9 mouse cellular contexts compared by ENCODE assay signal in genomic region chr11:96286739-96287385, GRCm38 (mm10). TPM values are rescaled to one million over a fixed set of nuclear protein-coding genes. Genes with fewer than 3 reads are reported as not detected.
DNase-seq lines count a peak whose midpoint lies in the region; ATAC-seq lines count a peak whose summit lies in the region.
"Had no signal": no experiment of that assay in that cellular context is flagged by ENCODE, and none has a peak within 500 bp of the region (broad histone marks: within the 10 kb centered on the region; RNA-seq: fewer than 3 reads in every experiment).

No protein-coding gene starts in this region.

- H3K36me3 ChIP-seq in heart, embryonic 12.5 days, result no peaks in the 10 kb centered on the region
- no peaks in the 10 kb centered on the region for H3K36me3 ChIP-seq in hindbrain, embryonic 16.5 days (ENCODE audit: control insufficient read depth, insufficient read depth, low read length)
- H3K36me3 ChIP-seq in liver, embryonic 12.5 days, result no peaks in the 10 kb centered on the region

- DNase-seq in heart, postnatal 14 days, result no peak
- peak; percentile 61 for DNase-seq in ZHBTc4 (ENCODE audit: low read depth, low spot score)
- no peak for DNase-seq in thymus, postnatal 36 days
- no peak for DNase-seq in right cerebral cortex, postnatal 10 days (ENCODE audit: low spot score in 2 of 2)

- peaks cover 30% of the 10 kb centered on the region for H3K4me1 ChIP-seq in heart, embryonic 12.5 days (replicated peaks)
- peaks cover 2% of the 10 kb centered on the region; the same call in 1 of the 2 replicates for H3K4me1 ChIP-seq in hindbrain, embryonic 16.5 days (ENCODE audit: control insufficient read depth, insufficient read depth, low read depth, low read length)
- peaks cover 5% of the 10 kb centered on the region; the same call in 1 of the 2 replicates for H3K4me1 ChIP-seq in liver, embryonic 12.5 days

- H3K4me3 ChIP-seq in heart, embryonic 12.5 days, result peak overlapping the region; percentile 15
- peak overlapping the region; percentile 43 for H3K4me3 ChIP-seq in hindbrain, embryonic 16.5 days (ENCODE audit: low read length)
- H3K4me3 ChIP-seq in liver, embryonic 12.5 days, result peak overlapping the region; percentile 38

- no peaks in the 10 kb centered on the region for H3K9me3 ChIP-seq in heart, embryonic 12.5 days (replicated peaks)
- peaks cover 3% of the 10 kb centered on the region; the same call in 1 of the 2 replicates for H3K9me3 ChIP-seq in hindbrain, embryonic 16.5 days (ENCODE audit: control insufficient read depth, low read length)
- no peaks in the 10 kb centered on the region for H3K9me3 ChIP-seq in liver, embryonic 12.5 days (replicated peaks)

- H3K4me2 ChIP-seq in heart, embryonic 12.5 days, result peak overlapping the region; percentile 42
- peak overlapping the region; percentile 49 for H3K4me2 ChIP-seq in hindbrain, embryonic 16.5 days (ENCODE audit: low read length)
- H3K4me2 ChIP-seq in liver, embryonic 12.5 days, result peak overlapping the region; percentile 55

- intact Hi-C loops in heart, postnatal 14 days (cut with DNase I), result no loop called here

- no peak overlapping the region for H3K27ac ChIP-seq in heart, embryonic 12.5 days (ENCODE audit: poor library complexity, severe bottlenecking)
- H3K27ac ChIP-seq in hindbrain, embryonic 16.5 days (ENCODE audit: low read depth, low read length), result peak overlapping the region; percentile 80
- no peak overlapping the region for H3K27ac ChIP-seq in liver, embryonic 12.5 days

- no peak overlapping the region for H3K9ac ChIP-seq in heart, embryonic 12.5 days
- H3K9ac ChIP-seq in hindbrain, embryonic 16.5 days (ENCODE audit: low read depth, low read length), result peak overlapping the region; percentile 60
- H3K9ac ChIP-seq in liver, embryonic 12.5 days, result no peak overlapping the region

- WGBS in heart, embryonic 12.5 days, result under 1% methylated on average over 55 of the region's 55 CpGs
- WGBS in hindbrain, embryonic 16.5 days, result 2% methylated on average over 55 of the region's 55 CpGs
- WGBS in liver, embryonic 12.5 days (ENCODE audit: insufficient replicate concordance), result 1% methylated on average over 55 of the region's 55 CpGs

- no peak for ATAC-seq in heart, embryonic 12.5 days (ENCODE audit: insufficient number of reproducible peaks, low FRiP score)
- no peak for ATAC-seq in hindbrain, embryonic 16.5 days
- no peak for ATAC-seq in liver, embryonic 12.5 days
- no peak for ATAC-seq in frontal cortex, adult (ENCODE audit: low TSS enrichment)

- H3K27me3 ChIP-seq in heart, embryonic 12.5 days (replicated peaks), result peaks cover 97% of the 10 kb centered on the region
- H3K27me3 ChIP-seq in hindbrain, embryonic 16.5 days (replicated peaks; ENCODE audit: control insufficient read depth, insufficient read depth, low read length), result peaks cover 57% of the 10 kb centered on the region
- H3K27me3 ChIP-seq in liver, embryonic 12.5 days (replicated peaks), result peaks cover 99% of the 10 kb centered on the region

RNA-seq across cellular contexts. Expression of gene Hoxb7, which starts 0.4 kb away (rescaled TPM):
- 0.14 and 0.22 TPM in 2 replicates for polyA plus RNA-seq in heart, embryonic 12.5 days (2016; fragmentation: Nextera tagmentation; extraction: Ambion mirVana)
- total RNA-seq in heart, postnatal 14 days (2021), result not detected
- 29.3 and 33.1 TPM in 2 replicates for polyA plus RNA-seq in hindbrain, embryonic 16.5 days (2015; fragmentation: Nextera tagmentation; extraction: Ambion mirVana)
- polyA plus RNA-seq in liver, embryonic 12.5 days (2016; fragmentation: Nextera tagmentation; extraction: Ambion mirVana), result 0.18 and 0.37 TPM in 2 replicates
- total RNA-seq: CH12.LX had no signal

RNA-seq across cellular contexts. Expression of gene Hoxb8, which starts 5.2 kb away (rescaled TPM):
- 0.06 TPM in 1 of 2 replicates, not detected in the other for polyA plus RNA-seq in heart, embryonic 12.5 days (2016; fragmentation: Nextera tagmentation; extraction: Ambion mirVana)
- not detected for total RNA-seq in heart, postnatal 14 days (2021)
- polyA plus RNA-seq in hindbrain, embryonic 16.5 days (2015; fragmentation: Nextera tagmentation; extraction: Ambion mirVana), result 15.1 and 15.9 TPM in 2 replicates
- not detected in 2 replicates for polyA plus RNA-seq in liver, embryonic 12.5 days (2016; fragmentation: Nextera tagmentation; extraction: Ambion mirVana)
- total RNA-seq: CH12.LX had no signal

RNA-seq across cellular contexts. Expression of gene Hoxb6, which starts 5.4 kb away (rescaled TPM):
- polyA plus RNA-seq in heart, embryonic 12.5 days (2016; fragmentation: Nextera tagmentation; extraction: Ambion mirVana), result 0.62 TPM in 1 of 2 replicates, not detected in the other
- total RNA-seq in heart, postnatal 14 days (2021), result not detected
- 49.9 and 53.3 TPM in 2 replicates for polyA plus RNA-seq in hindbrain, embryonic 16.5 days (2015; fragmentation: Nextera tagmentation; extraction: Ambion mirVana)
- 0.30 TPM in 2 replicates for polyA plus RNA-seq in liver, embryonic 12.5 days (2016; fragmentation: Nextera tagmentation; extraction: Ambion mirVana)

RNA-seq across cellular contexts. Expression of gene Hoxb9, which starts 15.6 kb away (rescaled TPM):
- 0.06 TPM in 1 of 2 replicates, not detected in the other for polyA plus RNA-seq in heart, embryonic 12.5 days (2016; fragmentation: Nextera tagmentation; extraction: Ambion mirVana)
- total RNA-seq in heart, postnatal 14 days (2021), result not detected
- 1.4 and 5.2 TPM in 2 replicates for polyA plus RNA-seq in hindbrain, embryonic 16.5 days (2015; fragmentation: Nextera tagmentation; extraction: Ambion mirVana)
- not detected in 2 replicates for polyA plus RNA-seq in liver, embryonic 12.5 days (2016; fragmentation: Nextera tagmentation; extraction: Ambion mirVana)
- total RNA-seq: CH12.LX had no signal

RNA-seq across cellular contexts. Expression of gene Hoxb5, which starts 16.3 kb away (rescaled TPM):
- 0.14 and 1.9 TPM in 2 replicates for polyA plus RNA-seq in heart, embryonic 12.5 days (2016; fragmentation: Nextera tagmentation; extraction: Ambion mirVana)
- total RNA-seq in heart, postnatal 14 days (2021), result under 1 TPM; 0.19 to 0.22 TPM
- polyA plus RNA-seq in hindbrain, embryonic 16.5 days (2015; fragmentation: Nextera tagmentation; extraction: Ambion mirVana), result 120 and 133 TPM in 2 replicates
- 1.3 and 1.5 TPM in 2 replicates for polyA plus RNA-seq in liver, embryonic 12.5 days (2016; fragmentation: Nextera tagmentation; extraction: Ambion mirVana)

Comparison
In these comparisons a context has a peak if more than half of its experiments do, and no peak if none do; other contexts are left out.
1. RNA of gene Hoxb7, which starts 0.4 kb away (polyA plus RNA-seq): 29.3 to 33.1 TPM in hindbrain, embryonic 16.5 days; 0.14 to 0.22 TPM in heart, embryonic 12.5 days and 0.18 to 0.37 TPM in liver, embryonic 12.5 days; every median in the first group is over 10 times any median in the second.
2. RNA of gene Hoxb8, which starts 5.2 kb away (polyA plus RNA-seq): 15.1 to 15.9 TPM in hindbrain, embryonic 16.5 days; not detected in liver, embryonic 12.5 days and 0.06 TPM in heart, embryonic 12.5 days; every median in the first group is over 10 times any median in the second.
3. RNA of gene Hoxb6, which starts 5.4 kb away (polyA plus RNA-seq): 49.9 to 53.3 TPM in hindbrain, embryonic 16.5 days; 0.30 TPM in liver, embryonic 12.5 days and 0.62 TPM in heart, embryonic 12.5 days; every median in the first group is over 10 times any median in the second.
4. Peak in every context shown above with its lines, with median percentiles within 50 percentile points of each other: H3K4me2 ChIP-seq and H3K4me3 ChIP-seq.